Mouse (Mus musculus) megakaryocyte, embryonic 14.5 days (primary cell): Measurements from ENCODE around the gene Mpdu1. TPM values are rescaled to one million over a fixed set of nuclear protein-coding genes. Genes with fewer than 3 reads are reported as not detected.

Experiments used
- H3K27me3 ChIP-seq: replicated peaks from 2 replicates; pipeline ENCODE3; 2012; ENCODE audit warnings: inconsistent platforms
- H3K36me3 ChIP-seq: replicated peaks from 2 replicates; pipeline ENCODE3; 2012; ENCODE audit warnings: low read length, inconsistent platforms, mixed read lengths
- H3K4me1 ChIP-seq: 2 replicates; pipeline ENCODE4 v1.6.1; 2012; ENCODE audit warnings: inconsistent platforms
- H3K4me3 ChIP-seq: replicated peaks from 2 replicates; pipeline ENCODE3; 2012; ENCODE audit warnings: moderate library complexity, mild to moderate bottlenecking, inconsistent platforms
- H3K9me3 ChIP-seq: 2 replicates; pipeline ENCODE4 v1.6.1; 2012; ENCODE audit warnings: inconsistent platforms
- FLI1 ChIP-seq: IDR thresholded peaks from 2 replicates; pipeline ENCODE4 v1.6.1; 2012; ENCODE audit warnings: low read length, inconsistent platforms, mixed read lengths
- GATA1 ChIP-seq: IDR thresholded peaks from 3 replicates; pipeline ENCODE4 v1.6.1; 2012; ENCODE audit warnings: mixed read lengths, low read length, inconsistent platforms, borderline replicate concordance
- polyA plus RNA-seq: library from polyadenylated mRNA; stranded (reverse); fragments of >175 nt; gene quantifications from 2 replicates; pipeline ENCODE4 v1.2.3, GENCODE M21; 2012; ENCODE audit warnings: low replicate concordance; ENCODE audit not compliant: insufficient read depth

The Mpdu1 gene
- polyA plus RNA-seq, 1 experiment = 31.6 TPM

- Histone ChIP-seq H3K36me3 (peaks cover 71% of the 10 kb centered on the region), H3K27me3 (no peaks in the 10 kb centered on the region), H3K4me1 (peaks cover 84% of the 10 kb centered on the region), H3K9me3 (no peaks in the 10 kb centered on the region), H3K4me3 (peak within 1 kb of the TSS; percentile 94)
- no peak for TF ChIP-seq GATA1
- TF ChIP-seq FLI1 = no peak
Measured at GRCm38 (mm10) chr11:69665961-69666664, 3.7 kb upstream of the Mpdu1 start, which contains the start of gene Cd68. Cd68 (minus strand) TSS chr11:69666153.

- no peaks in the 10 kb centered on the region for H3K27me3 ChIP-seq
- TF ChIP-seq FLI1 (no peak), GATA1 (no peak)
- peaks cover 66% of the 10 kb centered on the region for H3K36me3 ChIP-seq
- no peaks in the 10 kb centered on the region for H3K9me3 ChIP-seq
- peaks cover 84% of the 10 kb centered on the region for H3K4me1 ChIP-seq
- H3K4me3 ChIP-seq = peak overlapping the region; percentile 94
Measured at GRCm38 (mm10) chr11:69665457-69665960, 3.1 kb upstream of the Mpdu1 start.

- H3K36me3 ChIP-seq = peaks cover 64% of the 10 kb centered on the region
- H3K4me3 ChIP-seq = peak overlapping the region; percentile 94
- no peak for TF ChIP-seq GATA1
- no peak for TF ChIP-seq FLI1
- no peaks in the 10 kb centered on the region for H3K9me3 ChIP-seq
- no peaks in the 10 kb centered on the region for H3K27me3 ChIP-seq
- peaks cover 83% of the 10 kb centered on the region for H3K4me1 ChIP-seq
Measured at GRCm38 (mm10) chr11:69664841-69665240, 2.4 kb upstream of the Mpdu1 start.

DNA sequence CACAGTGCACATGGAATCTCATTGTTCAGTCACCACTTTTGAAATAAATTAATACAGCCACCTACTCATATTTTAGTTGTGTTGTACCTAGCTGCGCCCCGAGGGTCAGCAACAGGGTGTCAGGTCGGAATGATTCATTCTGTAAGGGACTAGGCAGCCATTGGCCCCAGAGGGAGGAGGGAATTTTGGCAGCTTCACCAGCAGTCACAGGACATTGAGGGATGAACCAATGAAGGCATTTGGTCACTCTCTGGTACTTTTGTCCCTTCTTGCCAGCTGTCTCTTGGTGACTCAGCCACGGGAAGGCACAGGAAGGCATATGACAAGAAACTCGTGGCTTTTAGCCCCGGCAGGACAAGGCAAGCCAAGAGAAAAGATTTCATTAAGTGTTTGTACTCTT, 1.4 kb upstream of the Mpdu1 start:
- TF ChIP-seq FLI1 = no peak
- TF ChIP-seq GATA1 = no peak
- Histone ChIP-seq H3K36me3 (peaks cover 59% of the 10 kb centered on the region), H3K9me3 (no peaks in the 10 kb centered on the region), H3K4me3 (peak overlapping the region; percentile 94), H3K4me1 (peaks cover 80% of the 10 kb centered on the region), H3K27me3 (no peaks in the 10 kb centered on the region)

- Histone ChIP-seq H3K27me3 (no peaks in the 10 kb centered on the region), H3K36me3 (peaks cover 59% of the 10 kb centered on the region), H3K4me3 (peak overlapping the region; percentile 94), H3K4me1 (peaks cover 80% of the 10 kb centered on the region), H3K9me3 (no peaks in the 10 kb centered on the region)
- TF ChIP-seq FLI1 = no peak
- no peak for TF ChIP-seq GATA1
Measured at GRCm38 (mm10) chr11:69662967-69663671, 677 bp upstream of the Mpdu1 start.

DNA sequence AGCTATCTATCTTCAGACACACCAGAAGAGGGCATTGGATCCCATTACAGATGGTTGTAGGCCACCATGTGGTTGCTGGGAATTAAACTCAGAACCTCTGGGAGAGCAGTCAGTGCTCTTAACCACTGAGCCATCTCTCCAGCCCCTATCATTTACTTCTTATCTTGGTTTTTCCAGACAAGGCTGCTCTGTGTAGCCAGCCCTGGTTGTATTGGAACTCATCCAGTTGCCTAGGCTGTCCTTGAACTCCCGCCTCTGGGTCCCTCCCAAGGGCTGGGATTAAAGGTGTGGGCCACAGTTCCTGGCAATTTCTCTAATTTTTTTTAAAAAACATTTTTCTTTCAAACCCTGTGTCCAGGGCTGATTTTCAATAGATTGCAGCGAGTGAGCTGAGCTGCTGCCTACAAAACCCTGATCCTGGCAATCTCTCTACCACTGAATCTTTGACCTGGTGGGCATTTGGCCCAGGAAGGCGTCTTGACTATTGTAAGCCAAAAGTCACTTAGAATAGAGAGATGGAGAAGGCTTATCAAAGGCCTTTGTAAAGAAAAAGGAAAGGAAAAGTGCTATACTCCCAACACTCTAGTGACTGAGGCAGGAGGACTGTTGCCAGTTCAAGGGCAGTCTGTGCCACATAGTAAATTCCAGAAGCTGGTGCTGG, 1.1 kb downstream of the Mpdu1 start:
- H3K36me3 ChIP-seq = peaks cover 64% of the 10 kb centered on the region
- H3K9me3 ChIP-seq = no peaks in the 10 kb centered on the region
- H3K4me3 ChIP-seq = peak overlapping the region; percentile 94
- H3K4me1 ChIP-seq = peaks cover 87% of the 10 kb centered on the region
- TF ChIP-seq FLI1 (no peak), GATA1 (no peak)
- H3K27me3 ChIP-seq = no peaks in the 10 kb centered on the region

DNA sequence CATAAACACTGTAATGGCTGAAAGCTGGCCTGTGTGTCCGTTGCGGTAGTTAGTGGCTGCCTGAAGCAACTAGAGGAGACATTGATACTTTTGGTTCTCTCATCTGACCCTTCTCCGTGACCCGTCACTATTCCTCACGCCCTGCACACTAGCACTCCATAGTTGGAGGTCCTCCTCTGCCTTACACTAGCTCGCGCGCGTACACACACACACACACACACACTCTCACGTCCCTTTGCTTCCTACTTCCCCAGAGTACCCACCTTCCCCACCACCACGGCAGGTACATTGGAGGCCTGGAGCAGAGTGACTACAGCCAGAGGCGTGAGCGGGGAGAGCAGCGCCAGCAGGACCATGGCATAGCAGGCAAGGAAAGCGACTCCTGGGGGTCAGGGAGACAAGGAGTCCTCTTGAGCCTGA, 5.0 kb downstream of the Mpdu1 start:
- Histone ChIP-seq H3K27me3 (no peaks in the 10 kb centered on the region), H3K36me3 (peaks cover 72% of the 10 kb centered on the region), H3K9me3 (no peaks in the 10 kb centered on the region), H3K4me1 (peaks cover 63% of the 10 kb centered on the region), H3K4me3 (peak overlapping the region; percentile 10)
- TF ChIP-seq FLI1 (no peak), GATA1 (no peak)

- Histone ChIP-seq H3K4me3 (no peak overlapping the region), H3K4me1 (peaks cover 68% of the 10 kb centered on the region)
Measured at GRCm38 (mm10) chr11:69656617-69657461, 5.6 kb downstream of the Mpdu1 start.

DNA sequence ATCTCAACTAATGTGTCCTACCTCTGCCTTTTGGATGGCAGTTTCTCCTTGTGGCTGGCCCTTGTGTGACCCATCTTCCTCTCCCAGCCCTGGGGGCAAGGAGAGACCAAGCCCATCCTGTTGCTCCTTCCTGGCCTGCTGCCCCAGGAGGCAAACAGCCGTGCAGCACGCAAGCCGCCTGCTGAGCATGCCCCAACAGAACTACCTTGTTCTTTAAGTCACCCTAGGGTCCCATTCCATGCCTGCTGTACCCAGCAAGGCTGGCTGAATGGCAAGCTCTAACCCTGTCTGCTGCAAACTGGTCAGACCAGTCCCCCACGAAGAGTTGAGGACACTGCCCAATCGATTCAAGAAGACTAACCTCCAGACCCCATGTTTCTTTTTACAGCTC, 6.4 kb downstream of the Mpdu1 start:
- Histone ChIP-seq H3K9me3 (no peaks in the 10 kb centered on the region), H3K4me3 (no peak overlapping the region), H3K36me3 (peaks cover 87% of the 10 kb centered on the region), H3K4me1 (peaks cover 60% of the 10 kb centered on the region), H3K27me3 (no peaks in the 10 kb centered on the region)
- TF ChIP-seq FLI1 = no peak
- TF ChIP-seq GATA1 = no peak

More at GRCm38 (mm10) chr11:69656617-69657461, 5.6 kb downstream of the Mpdu1 start:
- no peaks in the 10 kb centered on the region for H3K27me3 ChIP-seq
- TF ChIP-seq GATA1 (no peak), FLI1 (no peak)
- H3K9me3 ChIP-seq = no peaks in the 10 kb centered on the region
- H3K36me3 ChIP-seq = peaks cover 79% of the 10 kb centered on the region
